8 mouse cellular contexts compared by ENCODE assay signal in the genomic region with DNA sequence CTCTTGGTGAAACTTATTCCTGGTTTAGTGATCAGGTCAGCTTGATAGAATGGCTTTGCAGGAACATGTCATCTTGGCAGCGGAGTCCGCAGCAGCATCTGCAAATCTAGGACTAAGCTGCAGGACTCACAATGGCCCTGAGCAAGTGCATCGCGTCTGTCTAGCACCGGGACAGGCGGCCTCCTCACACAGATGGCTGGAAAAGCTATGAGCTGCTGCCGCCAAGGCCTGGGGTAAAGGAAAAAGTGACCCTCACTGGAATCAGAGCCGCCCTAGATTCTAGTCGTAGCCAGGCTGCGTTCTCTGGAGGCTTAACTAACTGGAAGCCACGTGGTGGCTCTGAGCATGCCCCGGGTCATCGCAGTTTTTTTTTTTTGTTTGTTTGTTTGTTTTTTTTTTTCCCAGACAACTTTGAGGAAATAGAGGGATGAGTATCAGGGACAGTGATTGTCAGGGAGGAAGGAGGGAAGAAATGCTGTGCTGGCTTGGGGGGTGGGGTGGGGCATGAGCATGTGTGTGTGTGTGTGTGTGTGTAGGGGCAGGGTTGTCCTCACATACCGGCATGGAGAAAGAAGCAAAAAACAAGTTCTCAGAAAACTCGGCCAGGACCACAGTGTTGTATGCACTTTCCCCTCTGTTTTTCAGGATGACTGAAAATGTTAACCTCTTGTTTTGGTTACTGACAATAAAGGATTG. TPM values are rescaled to one million over a fixed set of nuclear protein-coding genes. Genes with fewer than 3 reads are reported as not detected.
A peak's percentile ranks its signal among the peaks of the same experiment; 100 is the strongest.
DNase-seq lines count a peak whose midpoint lies in the region; ATAC-seq and TF ChIP-seq lines count a peak whose summit lies in the region.

No protein-coding gene starts in this region.

- no peak for ATAC-seq in heart, embryonic 14.5 days (ENCODE audit: insufficient number of reproducible peaks, insufficient read depth, low FRiP score, low read depth)
- ATAC-seq in midbrain, embryonic 13.5 days, result peak; percentile 56

- peaks cover 9% of the 10 kb centered on the region for H3K4me1 ChIP-seq in embryonic facial prominence, embryonic 10.5 days
- no peaks in the 10 kb centered on the region for H3K4me1 ChIP-seq in heart, embryonic 14.5 days (ENCODE audit: control insufficient read depth in 2 of 2, insufficient read depth in 2 of 2, low read length in 2 of 2)
- H3K4me1 ChIP-seq in midbrain, embryonic 13.5 days (replicated peaks), result peaks cover 13% of the 10 kb centered on the region; the same call in 1 of the 2 replicates
- no peaks in the 10 kb centered on the region for H3K4me1 ChIP-seq in thymus, adult 2 months (replicated peaks; ENCODE audit: control insufficient read depth, insufficient read depth, low read length)

- WGBS in embryonic facial prominence, embryonic 10.5 days, result 22% methylated on average over 15 of the region's 15 CpGs
- 17% methylated on average over 15 of the region's 15 CpGs for WGBS in heart, embryonic 14.5 days
- 21% methylated on average over 15 of the region's 15 CpGs for whole genome bisulfite sequencing in midbrain, embryonic 13.5 days
- 89% methylated on average over 15 of the region's 15 CpGs for WGBS in thymus, adult 2 months

- H3K9ac ChIP-seq in heart, embryonic 14.5 days (ENCODE audit: low read length), result peak overlapping the region; percentile 51; the same call in 1 of the 2 replicates
- peak overlapping the region; percentile 30; the same call in 1 of the 2 replicates for H3K9ac ChIP-seq in midbrain, embryonic 13.5 days (replicated peaks)

- DNase-seq in layer of hippocampus, adult 2 months (ENCODE audit: low spot score in 2 of 2), result no peak
- no peak for DNase-seq in layer of hippocampus, postnatal 14 days (ENCODE audit: low spot score in 2 of 2)
- DNase-seq in embryonic facial prominence, embryonic 10.5 days (ENCODE audit: low spot score), result peak; percentile 23
- DNase-seq in thymus, adult 2 months, result no peak
- no peak for DNase-seq in left cerebral cortex, postnatal 25 days (ENCODE audit: low spot score in 2 of 2)
- DNase-seq in thymus, postnatal 25 days, result no peak

- H3K4me2 ChIP-seq in heart, embryonic 14.5 days (ENCODE audit: low read length), result peak overlapping the region; percentile 48
- H3K4me2 ChIP-seq in midbrain, embryonic 13.5 days (replicated peaks), result peak overlapping the region; percentile 31

- intact Hi-C loops in left cerebral cortex, postnatal 25 days (cut with DNase I), result no loop called here

- no peak overlapping the region for H3K27ac ChIP-seq in layer of hippocampus, adult 2 months
- H3K27ac ChIP-seq in embryonic facial prominence, embryonic 10.5 days (replicated peaks), result no peak overlapping the region
- no peak overlapping the region for H3K27ac ChIP-seq in heart, embryonic 14.5 days (replicated peaks in 1 of 2; ENCODE audit: control insufficient read depth in 1 of 2, insufficient read depth in 1 of 2, low read depth in 2 of 2, low read length in 2 of 2)
- no peak overlapping the region for H3K27ac ChIP-seq in midbrain, embryonic 13.5 days
- H3K27ac ChIP-seq in thymus, adult 2 months (ENCODE audit: control insufficient read depth, insufficient read depth, low read length), result no peak overlapping the region

- TF ChIP-seq POLR2A in thymus, adult 2 months (IDR thresholded peaks at IDR 0.05; ENCODE audit: control insufficient read depth, extremely low read depth, insufficient read depth, low read length, poor library complexity), result no peak

- H3K36me3 ChIP-seq in embryonic facial prominence, embryonic 10.5 days (replicated peaks), result no peaks in the 10 kb centered on the region
- no peaks in the 10 kb centered on the region for H3K36me3 ChIP-seq in heart, embryonic 14.5 days (ENCODE audit: control insufficient read depth, insufficient read depth, low read length)
- no peaks in the 10 kb centered on the region for H3K36me3 ChIP-seq in midbrain, embryonic 13.5 days
- H3K36me3 ChIP-seq in thymus, adult 2 months (ENCODE audit: control insufficient read depth, insufficient read depth, low read length), result no peaks in the 10 kb centered on the region

- no peaks in the 10 kb centered on the region for H3K9me3 ChIP-seq in embryonic facial prominence, embryonic 10.5 days
- H3K9me3 ChIP-seq in heart, embryonic 14.5 days (ENCODE audit: control insufficient read depth, low read length), result no peaks in the 10 kb centered on the region
- H3K9me3 ChIP-seq in midbrain, embryonic 13.5 days, result no peaks in the 10 kb centered on the region

- H3K27me3 ChIP-seq in embryonic facial prominence, embryonic 10.5 days (replicated peaks; ENCODE audit: low read depth, poor library complexity, severe bottlenecking), result no peaks in the 10 kb centered on the region
- no peaks in the 10 kb centered on the region for H3K27me3 ChIP-seq in heart, embryonic 14.5 days (ENCODE audit: control insufficient read depth, insufficient read depth, low read length)
- no peaks in the 10 kb centered on the region for H3K27me3 ChIP-seq in midbrain, embryonic 13.5 days
- H3K27me3 ChIP-seq in thymus, adult 2 months (ENCODE audit: control insufficient read depth, insufficient read depth, low read length), result no peaks in the 10 kb centered on the region

- H3K4me3 ChIP-seq in layer of hippocampus, adult 2 months, result peak overlapping the region; percentile 27; the same call in 1 of the 2 replicates
- peak overlapping the region; percentile 21; the same call in 1 of the 2 replicates for H3K4me3 ChIP-seq in embryonic facial prominence, embryonic 10.5 days
- peak overlapping the region in 1 of 2 experiments; percentile 4; a peak in 1 of 4 replicates for H3K4me3 ChIP-seq in heart, embryonic 14.5 days (ENCODE audit: control insufficient read depth in 1 of 2, insufficient read depth in 1 of 2, low read depth in 1 of 2, low read length in 2 of 2)
- no peak overlapping the region; the same call in 1 of the 2 replicates for H3K4me3 ChIP-seq in midbrain, embryonic 13.5 days (replicated peaks)
- no peak overlapping the region for H3K4me3 ChIP-seq in thymus, adult 2 months (ENCODE audit: control insufficient read depth, insufficient read depth, low read length)

- TF ChIP-seq CTCF in layer of hippocampus, adult 2 months (conservative IDR thresholded peaks at IDR 0.05), result no peak
- no peak for TF ChIP-seq CTCF in thymus, adult 2 months (IDR thresholded peaks at IDR 0.05; ENCODE audit: borderline replicate concordance, control insufficient read depth, extremely low read depth, insufficient read depth, low read length, poor library complexity)

RNA-seq across cellular contexts. Expression of gene Mocs2, which starts 37.7 kb away (rescaled TPM):
- 10 to 100 TPM; 79.8 to 86.7 TPM for total RNA-seq in layer of hippocampus, adult 2 months (2021)
- 10 to 100 TPM; 92.1 to 95.6 TPM for total RNA-seq in layer of hippocampus, postnatal 14 days (2021)
- polyA plus RNA-seq in embryonic facial prominence, embryonic 10.5 days (2016; fragmentation: Nextera tagmentation; extraction: Ambion mirVana), result 64.4 and 67.3 TPM in 2 replicates
- 64.4 and 70.1 TPM in 2 replicates for polyA plus RNA-seq in heart, embryonic 14.5 days (2014; fragmentation: Nextera tagmentation; extraction: Ambion mirVana)
- 99.6 and 103 TPM in 2 replicates for polyA plus RNA-seq in midbrain, embryonic 13.5 days (2015; fragmentation: Nextera tagmentation; extraction: Ambion mirVana)
- 9.2 and 11.4 TPM in 2 replicates for polyA plus RNA-seq in thymus, adult 2 months (2012; rRNA removed)
- 100 to 1,000 TPM in 1 of 2 experiments, 10 to 100 TPM in 1; 77.0 to 122 TPM for total RNA-seq in left cerebral cortex, postnatal 25 days (2021)

Comparison
In these comparisons a context has a peak if more than half of its experiments do, and no peak if none do; other contexts are left out.
1. H3K4me3 ChIP-seq: peak in layer of hippocampus, adult 2 months (single experiment) and embryonic facial prominence, embryonic 10.5 days (single experiment); none in midbrain, embryonic 13.5 days (single experiment) and thymus, adult 2 months (single experiment).